Mouse (Mus musculus): Measurements from ENCODE around the gene Rnf181.

Gene Rnf181

GRCm38 (mm10) chr6:72386561-72386960 lies 19.8 kb upstream of the Rnf181 start:
- in situ Hi-C loops (cut with MboI; ENCODE audit: unreplicated experiment in 2 of 2), result no loop called here

- in situ Hi-C loops (cut with MboI; ENCODE audit: unreplicated experiment in 2 of 2), result no loop called here
These were observed 18.5 kb upstream of the Rnf181 start for GRCm38 (mm10) chr6:72385258-72385657.

- in situ Hi-C loops (cut with MboI; ENCODE audit: unreplicated experiment in 2 of 2), result no loop called here
These were observed 17.2 kb upstream of the Rnf181 start for GRCm38 (mm10) chr6:72383952-72384351.

GRCm38 (mm10) chr6:72383142-72383820 lies 16.5 kb upstream of the Rnf181 start:
- in situ Hi-C loops (cut with MboI; ENCODE audit: unreplicated experiment in 2 of 2), result no loop called here

- in situ Hi-C loops (cut with MboI; ENCODE audit: unreplicated experiment in 2 of 2), result no loop called here
These were observed 15.7 kb upstream of the Rnf181 start for GRCm38 (mm10) chr6:72382494-72382893.

- in situ Hi-C loops (cut with MboI; ENCODE audit: unreplicated experiment in 2 of 2), result no loop called here
These were observed 13.5 kb upstream of the Rnf181 start, which contains the start of gene Vamp5 for GRCm38 (mm10) chr6:72380131-72380770. Gene Vamp5, minus strand, starts transcription at chr6:72380468.

- in situ Hi-C loops (cut with MboI; ENCODE audit: unreplicated experiment in 2 of 2), result no loop called here
These were observed 12.8 kb upstream of the Rnf181 start for GRCm38 (mm10) chr6:72379377-72380130.

GRCm38 (mm10) chr6:72378510-72379234 lies 11.9 kb upstream of the Rnf181 start:
- in situ Hi-C loops (cut with MboI; ENCODE audit: unreplicated experiment in 2 of 2), result no loop called here

GRCm38 (mm10) chr6:72374820-72375563 lies 8.2 kb upstream of the Rnf181 start:
- in situ Hi-C loops (cut with MboI; ENCODE audit: unreplicated experiment in 2 of 2), result no loop called here

GRCm38 (mm10) chr6:72374206-72374605 lies 7.5 kb upstream of the Rnf181 start:
- in situ Hi-C loops (cut with MboI; ENCODE audit: unreplicated experiment in 2 of 2), result no loop called here

GRCm38 (mm10) chr6:72373184-72373583 lies 6.4 kb upstream of the Rnf181 start:
- in situ Hi-C loops (cut with MboI; ENCODE audit: unreplicated experiment in 2 of 2), result no loop called here

- in situ Hi-C loops (cut with MboI; ENCODE audit: unreplicated experiment in 2 of 2), result no loop called here
These were observed 4.8 kb upstream of the Rnf181 start for GRCm38 (mm10) chr6:72371571-72371970.

GRCm38 (mm10) chr6:72371147-72371546 lies 4.4 kb upstream of the Rnf181 start:
- in situ Hi-C loops (cut with MboI; ENCODE audit: unreplicated experiment in 2 of 2), result no loop called here

GRCm38 (mm10) chr6:72370091-72370490 lies 3.3 kb upstream of the Rnf181 start:
- in situ Hi-C loops (cut with MboI; ENCODE audit: unreplicated experiment in 2 of 2), result no loop called here

GRCm38 (mm10) chr6:72369557-72369956 lies 2.8 kb upstream of the Rnf181 start:
- in situ Hi-C loops (cut with MboI; ENCODE audit: unreplicated experiment in 2 of 2), result loop anchor here in 1 of 2 experiments (5.0 kb wide), 1 partner anchor 38 kb away; no protein-coding TSS in a partner anchor

GRCm38 (mm10) chr6:72367460-72367974 lies 761 bp upstream of the Rnf181 start:
- in situ Hi-C loops (cut with MboI; ENCODE audit: unreplicated experiment in 2 of 2), result loop anchor here in 1 of 2 experiments (5.0 kb wide), 1 partner anchor 40 kb away; no protein-coding TSS in a partner anchor

GRCm38 (mm10) chr6:72366304-72366703 lies 452 bp downstream of the Rnf181 start:
- in situ Hi-C loops (cut with MboI; ENCODE audit: unreplicated experiment in 2 of 2), result loop anchor here in 1 of 2 experiments (5.0 kb wide), 1 partner anchor 41 kb away; no protein-coding TSS in a partner anchor

- in situ Hi-C loops (cut with MboI; ENCODE audit: unreplicated experiment in 2 of 2), result loop anchor here in 1 of 2 experiments (5.0 kb wide), 1 partner anchor 42 kb away; no protein-coding TSS in a partner anchor
These were observed 1.8 kb downstream of the Rnf181 start for GRCm38 (mm10) chr6:72364985-72365384.

- in situ Hi-C loops (cut with MboI; ENCODE audit: unreplicated experiment in 2 of 2), result no loop called here
These were observed 2.7 kb downstream of the Rnf181 start for GRCm38 (mm10) chr6:72364009-72364408.

All from v-Abl transformed pro-B cells (cell line).